Mouse (Mus musculus) hindbrain, embryonic 12.5 days (tissue): Measurements from ENCODE around the gene 4931409K22Rik. TPM values are rescaled to one million over a fixed set of nuclear protein-coding genes. Genes with fewer than 3 reads are reported as not detected.

Experiments
- ATAC-seq: fragments of 200-750 bp; cut with Nextera tagmentation; 2 replicates; pipeline ENCODE4 v1.8.0; 2017; ENCODE audit warnings: moderate TSS enrichment; ENCODE audit not compliant: low FRiP score
- H3K27ac ChIP-seq: fragments of 300-500 bp; sonication (generic); 2 replicates; pipeline ENCODE4 v1.5.1; 2016; ENCODE audit warnings: mild to moderate bottlenecking
- H3K27me3 ChIP-seq: fragments of 300-500 bp; sonication (generic); 2 replicates; pipeline ENCODE4 v1.6.1; 2016; ENCODE audit warnings: mild to moderate bottlenecking
- H3K36me3 ChIP-seq: fragments of 300-500 bp; sonication (generic); 2 replicates; pipeline ENCODE4 v1.6.1; 2016; ENCODE audit warnings: mild to moderate bottlenecking
- H3K4me1 ChIP-seq: fragments of 300-500 bp; sonication (generic); 2 replicates; pipeline ENCODE4 v1.6.1; 2016
- H3K4me2 ChIP-seq: fragments of 300-500 bp; sonication (generic); replicated peaks from 2 replicates; pipeline ENCODE4 v1.6.1; 2016; ENCODE audit warnings: mild to moderate bottlenecking
- H3K4me3 ChIP-seq: fragments of 300-500 bp; sonication (generic); 2 replicates; pipeline ENCODE4 v1.5.1; 2016; ENCODE audit warnings: mild to moderate bottlenecking
- H3K9ac ChIP-seq: fragments of 300-500 bp; sonication (generic); 2 replicates; pipeline ENCODE4 v1.6.1; 2016; ENCODE audit warnings: mild to moderate bottlenecking, moderate library complexity
- H3K9me3 ChIP-seq: fragments of 300-500 bp; sonication (generic); replicated peaks from 2 replicates; pipeline ENCODE4 v1.6.1; 2016; ENCODE audit warnings: mild to moderate bottlenecking
- WGBS: fragments of 180-500 bp; shearing (Covaris S2); methylation state at CpG from one replicate; pipeline ENCODE4 v1.1.7; 2016; 5-methylcytosine and 5-hydroxymethylcytosine counted together
- polyA plus RNA-seq: library from polyadenylated mRNA; unstranded; fragments of >200 nt; fragmentation: Nextera tagmentation; extraction: Ambion mirVana; gene quantifications from 2 replicates; pipeline ENCODE4 v1.2.1, GENCODE M21; 2016

Gene 4931409K22Rik
- not detected in 2 replicates for polyA plus RNA-seq

DNA sequence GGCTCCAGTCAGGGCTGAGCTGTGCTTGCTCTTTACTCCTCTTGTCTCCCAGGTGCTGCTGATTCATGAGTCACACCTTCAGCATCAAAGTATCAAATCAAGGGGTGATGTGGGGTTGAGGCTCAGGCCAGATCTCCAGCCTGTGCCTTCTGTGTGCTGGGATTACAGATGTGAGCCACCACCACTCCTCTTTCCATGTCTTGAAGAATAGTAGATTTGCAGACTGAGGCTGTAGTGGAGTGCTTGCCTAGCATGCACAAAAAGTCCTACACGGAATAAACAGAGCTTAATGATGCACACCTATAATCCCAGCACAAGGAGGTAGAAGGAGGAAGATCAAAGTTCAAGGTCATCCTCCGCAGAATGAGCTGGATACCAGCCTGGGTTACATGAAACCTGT lies at the start of gene 4931409K22Rik:
Gene 4931409K22Rik, minus strand, starts transcription at position 101 of the 400 bp plus-strand sequence.
- Histone ChIP-seq H3K4me3 (no peak within 1 kb of the TSS), H3K36me3 (no peaks in the 10 kb centered on the region), H3K4me2 (no peak within 1 kb of the TSS), H3K27me3 (0 out of 2 replicates have a peak, but pooled peaks cover 2% of the 10 kb centered on the region), H3K9ac (no peak within 1 kb of the TSS), H3K27ac (no peak within 1 kb of the TSS), H3K9me3 (no peaks in the 10 kb centered on the region), H3K4me1 (peaks cover 1% of the 10 kb centered on the region)
- WGBS, result 76% methylated on average over 2 of the region's 2 CpGs
- ATAC-seq, result no peak

DNA sequence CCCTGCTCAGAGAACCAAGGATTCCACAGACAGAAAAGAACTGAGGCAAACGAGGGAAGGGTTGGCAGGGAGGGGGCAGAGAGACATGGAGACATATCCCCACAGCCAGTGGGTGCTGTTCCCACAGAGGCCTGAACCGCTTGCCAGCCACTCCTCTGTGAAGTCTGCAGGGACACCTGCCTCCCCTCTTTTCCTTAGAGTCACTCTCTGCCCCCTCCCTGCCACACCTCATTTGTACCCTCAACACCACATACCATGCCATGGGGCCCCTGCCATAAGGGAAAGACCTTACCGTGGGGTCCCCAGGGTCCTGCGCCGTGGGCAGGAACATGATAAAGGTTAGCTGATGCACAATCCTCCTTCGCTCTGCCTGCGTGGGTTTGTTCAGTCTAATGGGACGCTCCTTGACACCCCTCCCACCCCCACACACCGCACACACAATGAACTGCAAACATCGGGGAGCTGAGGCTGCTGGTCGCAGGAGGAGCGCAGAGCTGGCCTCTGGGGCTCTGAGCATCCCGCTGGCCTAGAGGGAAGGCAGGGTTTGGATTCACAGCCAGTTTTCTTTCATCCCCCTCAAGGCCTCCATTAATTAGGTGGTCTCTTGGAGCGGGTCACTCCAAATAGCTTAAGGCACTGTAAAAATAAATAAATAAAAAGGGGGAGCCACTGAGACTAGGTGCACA lies 49.5 kb upstream of the 4931409K22Rik start:
- Histone ChIP-seq H3K4me3 (peak overlapping the region; percentile 53), H3K27me3 (peaks cover 4% of the 10 kb centered on the region; the same call in 1 of the 2 replicates), H3K9me3 (no peaks in the 10 kb centered on the region), H3K9ac (peak overlapping the region; percentile 73), H3K4me1 (peaks cover 61% of the 10 kb centered on the region), H3K4me2 (peak overlapping the region; percentile 88), H3K36me3 (no peaks in the 10 kb centered on the region), H3K27ac (peak overlapping the region; percentile 97)
- no peak for ATAC-seq
- 12% methylated on average over 14 of the region's 14 CpGs for WGBS

DNA sequence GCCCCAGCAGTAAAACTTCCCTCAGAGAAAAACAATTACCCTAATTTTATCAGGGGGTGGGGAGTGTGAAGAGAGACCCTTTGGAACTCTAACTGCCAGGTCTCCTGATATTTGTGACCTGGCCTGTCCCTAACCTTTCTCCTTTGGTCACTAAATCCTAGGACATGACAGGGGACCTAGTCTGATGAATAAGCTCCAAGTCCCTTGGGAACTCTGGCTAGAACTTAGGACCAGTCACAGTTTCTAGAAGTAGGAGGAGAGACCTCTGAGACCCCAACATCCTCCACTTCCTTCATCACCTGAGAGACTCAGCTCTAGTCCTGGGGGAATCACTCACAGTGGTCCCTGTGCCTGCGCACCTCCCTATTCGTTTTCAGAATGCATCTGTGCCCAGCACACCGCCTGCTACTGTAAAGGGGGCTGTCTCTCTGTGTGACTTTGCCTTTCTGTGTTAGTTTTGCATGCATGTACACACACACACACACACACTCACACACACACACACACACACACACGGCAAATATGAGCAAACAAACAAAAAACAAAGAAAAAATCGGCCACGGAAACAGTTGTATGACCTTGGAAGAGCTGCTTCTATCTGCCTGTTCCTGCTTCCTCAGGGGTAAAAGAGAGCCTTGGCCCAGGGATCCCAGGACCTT lies 48.8 kb upstream of the 4931409K22Rik start:
- Histone ChIP-seq H3K9me3 (no peaks in the 10 kb centered on the region), H3K4me3 (peak overlapping the region; percentile 53), H3K27ac (peak overlapping the region; percentile 97), H3K27me3 (peaks cover 10% of the 10 kb centered on the region; the same call in 1 of the 2 replicates), H3K4me2 (peak overlapping the region; percentile 88), H3K36me3 (no peaks in the 10 kb centered on the region), H3K9ac (peak overlapping the region; percentile 73), H3K4me1 (peaks cover 67% of the 10 kb centered on the region)
- 11% methylated on average over 6 of the region's 6 CpGs for WGBS
- no peak for ATAC-seq

DNA sequence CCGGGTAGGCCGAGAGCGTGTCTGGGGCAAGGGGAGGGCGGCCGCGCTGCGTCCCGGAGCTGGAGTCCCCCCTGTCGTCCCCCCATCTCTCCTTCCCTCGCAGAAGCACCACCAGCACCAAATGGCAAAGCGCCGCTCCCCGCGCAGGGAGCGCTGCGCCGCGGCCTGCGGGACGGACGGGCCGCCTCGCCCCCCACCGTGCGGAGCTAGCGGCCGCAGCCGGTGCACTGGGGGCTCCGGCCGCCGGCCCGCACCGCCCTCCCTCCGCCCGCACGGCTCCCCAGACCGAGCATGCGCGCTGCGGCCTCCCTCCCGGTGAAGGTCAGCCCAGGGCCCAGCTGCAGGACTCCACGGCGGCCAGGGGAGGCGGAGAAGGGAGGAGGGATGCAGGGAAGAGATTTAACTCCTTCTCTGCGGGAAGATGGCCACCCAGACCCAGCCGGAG lies 48.1 kb upstream of the 4931409K22Rik start:
- Histone ChIP-seq H3K4me2 (peak overlapping the region; percentile 88), H3K9ac (peak overlapping the region; percentile 73), H3K27ac (peak overlapping the region; percentile 97), H3K36me3 (no peaks in the 10 kb centered on the region), H3K4me3 (peak overlapping the region; percentile 53), H3K4me1 (peaks cover 71% of the 10 kb centered on the region), H3K9me3 (no peaks in the 10 kb centered on the region), H3K27me3 (peaks cover 15% of the 10 kb centered on the region; the same call in 1 of the 2 replicates)
- peak; percentile 75 for ATAC-seq
- 1% methylated on average over 44 of the region's 46 CpGs for WGBS

DNA sequence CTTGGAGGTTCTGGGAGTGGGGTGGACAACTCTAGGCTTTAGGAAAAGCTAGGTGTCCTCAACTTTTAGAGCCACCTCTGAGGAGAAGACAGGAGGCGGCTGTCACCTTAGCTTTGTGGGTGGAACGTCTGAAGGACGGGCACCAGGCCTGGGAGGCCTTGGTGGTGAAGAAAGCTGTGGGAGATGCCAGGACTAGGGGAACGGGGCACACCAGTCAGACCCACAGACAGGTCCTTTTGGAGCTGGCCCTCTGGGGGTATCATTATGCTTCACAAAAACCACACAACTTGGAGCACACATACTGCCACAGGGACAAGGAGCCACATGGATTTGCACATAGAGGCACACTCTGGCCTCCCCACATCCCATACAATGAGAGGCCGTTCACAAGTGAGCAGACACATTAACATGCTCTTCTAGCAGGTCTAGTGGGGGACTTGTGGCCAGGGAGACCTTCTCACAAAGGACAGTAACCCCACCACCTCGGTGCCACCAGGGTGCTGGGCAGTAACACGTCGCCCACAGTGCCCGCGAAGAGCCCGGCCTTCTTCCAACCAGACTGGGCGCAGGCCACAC lies 47.6 kb upstream of the 4931409K22Rik start:
- no peaks in the 10 kb centered on the region for H3K9me3 ChIP-seq
- peaks cover 15% of the 10 kb centered on the region; the same call in 1 of the 2 replicates for H3K27me3 ChIP-seq
- H3K27ac ChIP-seq, result peak overlapping the region; percentile 97
- no peaks in the 10 kb centered on the region for H3K36me3 ChIP-seq
- H3K4me3 ChIP-seq, result peak overlapping the region; percentile 53
- H3K9ac ChIP-seq, result peak overlapping the region; percentile 73
- peak; percentile 17 for ATAC-seq
- H3K4me2 ChIP-seq, result peak overlapping the region; percentile 88
- peaks cover 71% of the 10 kb centered on the region for H3K4me1 ChIP-seq
- WGBS, result 17% methylated on average over 12 of the region's 12 CpGs

DNA sequence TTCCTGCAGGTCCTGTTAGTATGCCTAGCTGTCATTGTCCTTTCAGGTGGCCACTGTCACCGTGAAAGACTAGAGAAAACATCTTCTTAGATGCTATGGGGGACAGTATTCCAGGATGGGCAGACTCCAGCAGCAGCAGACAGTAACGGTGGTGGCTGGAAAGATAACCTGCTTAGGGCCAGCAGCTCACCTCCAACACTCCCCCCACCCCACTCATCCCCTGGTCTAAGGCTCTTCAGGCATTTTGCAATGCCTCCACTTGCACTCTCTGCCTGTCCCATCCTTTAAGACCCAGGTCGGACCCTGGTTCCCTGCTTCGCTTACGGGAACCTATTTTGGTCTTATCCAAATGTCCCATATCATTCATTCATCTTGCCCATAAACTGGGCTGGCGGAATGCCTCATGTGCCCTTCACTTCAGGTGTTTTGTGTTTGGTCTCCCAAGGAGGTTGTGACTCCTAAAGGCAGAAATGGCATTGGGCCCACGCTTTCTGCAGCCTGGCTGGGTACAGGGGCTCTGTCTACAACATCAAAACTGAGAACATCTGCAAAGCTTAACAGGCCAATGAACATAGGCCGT lies 46.9 kb upstream of the 4931409K22Rik start:
- 56% methylated on average over 8 of the region's 8 CpGs for WGBS
- Histone ChIP-seq H3K4me2 (peak overlapping the region; percentile 88), H3K4me3 (0 out of 2 replicates have a peak overlapping the region, but pooled peaks have one; percentile 53), H3K36me3 (no peaks in the 10 kb centered on the region), H3K9ac (peak overlapping the region; percentile 41; the same call in 1 of the 2 replicates), H3K4me1 (peaks cover 76% of the 10 kb centered on the region), H3K27ac (peak overlapping the region; percentile 97), H3K9me3 (no peaks in the 10 kb centered on the region), H3K27me3 (peaks cover 11% of the 10 kb centered on the region; the same call in 1 of the 2 replicates)
- no peak for ATAC-seq

DNA sequence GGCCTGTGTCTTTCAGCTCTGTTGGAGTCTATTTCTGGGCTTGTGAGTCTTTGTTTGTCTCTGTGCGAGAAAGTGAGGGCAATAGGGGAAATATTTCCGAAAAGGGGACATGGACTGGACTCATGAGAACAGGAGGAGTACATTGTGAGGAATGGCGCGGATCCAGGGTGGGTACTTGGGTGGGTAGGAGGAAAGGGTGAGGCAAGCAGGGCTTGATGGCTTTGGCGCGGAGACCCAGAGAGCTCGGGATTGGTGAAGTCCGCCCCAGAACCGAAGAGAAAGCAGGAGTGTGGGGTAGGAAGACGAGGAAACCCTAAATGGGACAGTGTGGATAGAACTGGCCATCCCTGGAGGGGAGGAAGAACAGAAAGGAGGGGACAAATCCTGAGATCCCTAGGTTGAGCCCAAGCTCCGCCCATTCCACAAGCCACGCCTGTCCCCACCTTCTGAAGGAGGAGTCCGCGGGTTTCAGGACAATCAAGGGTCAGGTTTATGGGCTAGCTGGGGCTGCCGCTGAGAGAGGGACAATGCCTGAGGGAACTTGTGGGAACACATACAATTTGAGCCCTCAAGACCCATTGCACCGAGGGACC lies 46.2 kb upstream of the 4931409K22Rik start:
- peak; percentile 30 for ATAC-seq
- peak overlapping the region; percentile 97 for H3K27ac ChIP-seq
- WGBS, result 1% methylated on average over 16 of the region's 16 CpGs
- no peaks in the 10 kb centered on the region for H3K9me3 ChIP-seq
- peak overlapping the region; percentile 88 for H3K4me2 ChIP-seq
- peak overlapping the region; percentile 83 for H3K9ac ChIP-seq
- peaks cover 83% of the 10 kb centered on the region for H3K4me1 ChIP-seq
- peaks cover 10% of the 10 kb centered on the region; the same call in 1 of the 2 replicates for H3K27me3 ChIP-seq
- H3K36me3 ChIP-seq, result no peaks in the 10 kb centered on the region
- H3K4me3 ChIP-seq, result peak overlapping the region; percentile 53

DNA sequence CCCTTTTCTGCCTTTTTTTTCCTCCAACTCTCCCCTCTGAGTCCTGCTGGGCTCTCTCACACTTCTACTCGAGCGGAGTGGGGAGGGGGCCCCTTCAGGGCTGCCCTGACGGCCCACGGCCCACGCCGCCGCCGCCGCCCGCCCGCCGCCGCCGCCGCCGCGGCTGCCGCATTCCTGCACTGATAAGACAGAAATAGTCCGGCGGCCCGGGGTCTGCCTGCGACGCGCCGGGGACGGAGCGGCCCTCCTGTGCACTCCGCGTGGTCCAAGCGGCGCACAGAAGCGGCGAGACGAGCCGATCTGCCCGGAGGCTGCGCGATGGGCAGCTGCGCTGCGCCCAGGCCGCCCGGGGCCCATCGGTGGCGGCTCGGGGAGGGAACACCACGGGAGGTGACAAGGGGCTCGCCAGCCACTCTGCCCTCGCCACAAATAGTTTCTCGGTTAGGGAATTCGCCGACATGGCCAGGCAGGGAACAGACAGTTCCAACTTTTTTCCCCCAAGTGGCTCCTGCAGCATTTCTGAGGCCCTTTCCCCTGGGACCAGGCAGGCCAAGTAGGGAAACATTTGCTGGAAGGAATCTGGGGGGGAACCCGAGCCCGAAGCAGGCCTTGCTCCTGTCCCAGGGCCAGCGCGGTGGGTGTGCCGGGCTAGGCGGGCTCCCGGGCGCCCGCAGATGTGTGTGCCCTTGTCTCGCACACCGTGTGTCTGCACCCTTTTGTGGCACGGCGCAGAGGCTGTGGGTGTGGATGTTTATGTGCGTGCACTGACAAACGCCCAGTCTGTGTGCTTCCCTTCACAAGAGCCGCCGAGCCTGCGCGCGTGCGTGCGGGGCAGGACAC lies 45.5 kb upstream of the 4931409K22Rik start:
- H3K4me1 ChIP-seq, result peaks cover 84% of the 10 kb centered on the region
- peak overlapping the region; percentile 83 for H3K9ac ChIP-seq
- under 1% methylated on average over 69 of the region's 73 CpGs for WGBS
- ATAC-seq, result peak; percentile 16; the same call in 1 of the 2 replicates
- H3K9me3 ChIP-seq, result no peaks in the 10 kb centered on the region
- peaks cover 10% of the 10 kb centered on the region; the same call in 1 of the 2 replicates for H3K27me3 ChIP-seq
- peak overlapping the region; percentile 97 for H3K27ac ChIP-seq
- H3K4me3 ChIP-seq, result peak overlapping the region; percentile 53
- H3K36me3 ChIP-seq, result no peaks in the 10 kb centered on the region
- H3K4me2 ChIP-seq, result peak overlapping the region; percentile 88

DNA sequence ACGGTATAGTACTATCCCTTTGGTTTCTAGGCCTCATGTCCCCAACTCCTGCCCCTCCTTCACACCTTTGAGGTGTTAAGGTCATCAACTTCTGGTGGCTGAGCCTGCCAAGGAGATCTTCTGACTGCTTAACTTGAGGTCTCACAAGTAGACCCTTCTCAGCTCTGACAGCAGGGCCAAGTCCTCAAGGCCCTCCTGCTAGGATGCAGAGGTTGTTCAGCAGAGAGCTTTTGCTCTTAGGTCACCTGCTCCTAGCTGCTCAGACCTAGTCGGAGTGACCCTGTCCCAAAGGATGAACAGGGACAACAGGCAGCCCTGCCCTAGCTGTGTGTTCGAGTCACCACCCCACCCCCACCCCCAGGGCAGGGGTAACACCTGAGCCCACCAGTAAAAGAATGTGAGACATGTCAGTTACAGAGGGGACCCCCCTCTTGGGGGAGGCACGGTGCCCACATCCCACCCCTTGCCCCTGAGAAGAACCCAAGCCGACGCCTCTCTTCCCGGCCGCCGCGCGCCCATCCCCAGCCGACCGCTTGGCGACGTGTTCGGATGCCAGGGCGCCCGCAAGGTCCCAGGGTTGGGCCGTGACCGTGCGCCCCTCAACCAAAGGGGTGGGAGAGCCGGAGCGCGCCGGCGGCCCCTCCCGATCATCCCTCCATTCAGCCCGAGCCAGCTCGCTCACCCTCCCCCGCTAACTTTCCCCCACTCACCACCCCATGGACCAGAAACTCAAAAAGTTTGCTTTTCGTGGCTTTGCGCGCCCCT lies 44.6 kb upstream of the 4931409K22Rik start:
- Histone ChIP-seq H3K4me3 (peak overlapping the region; percentile 53), H3K27me3 (peaks cover 10% of the 10 kb centered on the region; the same call in 1 of the 2 replicates), H3K4me1 (peaks cover 84% of the 10 kb centered on the region), H3K27ac (peak overlapping the region; percentile 97), H3K36me3 (no peaks in the 10 kb centered on the region), H3K4me2 (peak overlapping the region; percentile 88), H3K9ac (peak overlapping the region; percentile 83), H3K9me3 (no peaks in the 10 kb centered on the region)
- no peak for ATAC-seq
- WGBS, result 2% methylated on average over 27 of the region's 33 CpGs

DNA sequence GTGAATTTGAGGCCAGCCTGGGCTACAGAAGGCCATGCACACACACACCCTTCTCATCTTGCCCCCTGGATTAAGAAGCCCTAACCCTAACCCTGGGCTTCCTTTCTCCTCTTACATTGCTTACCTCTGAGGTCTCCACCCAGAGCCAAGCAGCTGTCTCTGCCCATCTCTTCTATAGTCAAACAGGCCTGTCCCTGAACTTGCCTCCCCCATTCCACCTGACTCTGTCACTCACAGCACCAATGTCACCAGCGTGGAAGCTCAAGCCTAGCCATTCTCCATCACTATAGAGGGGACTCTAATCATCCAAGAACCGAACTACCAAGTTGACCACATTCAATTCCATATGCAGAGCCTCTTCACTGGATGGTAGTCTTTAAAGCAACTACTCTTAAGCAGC lies 43.6 kb upstream of the 4931409K22Rik start:
- Histone ChIP-seq H3K9ac (no peak overlapping the region), H3K27me3 (peaks cover 10% of the 10 kb centered on the region; the same call in 1 of the 2 replicates), H3K27ac (no peak overlapping the region), H3K4me3 (peak overlapping the region; percentile 53), H3K36me3 (no peaks in the 10 kb centered on the region), H3K4me1 (peaks cover 83% of the 10 kb centered on the region), H3K9me3 (no peaks in the 10 kb centered on the region), H3K4me2 (peak overlapping the region; percentile 88)
- WGBS, result 57% methylated on average over 2 of the region's 2 CpGs
- no peak for ATAC-seq
